Mouse (Mus musculus) cortical plate, adult 2 months (tissue): ENCODE results near the gene Hps6. TPM values are rescaled to one million over a fixed set of nuclear protein-coding genes. Genes with fewer than 3 reads are reported as not detected.
"Not testable (repeated sequence)": the region's sequence is repeated elsewhere in the genome, so short reads cannot be mapped to it uniquely, and the experiment has no call there.

Source experiments
- H3K27ac ChIP-seq: fragments of 200-500 bp; 2 replicates; pipeline ENCODE4 v1.5.1; 2012; ENCODE audit warnings: low read length, control low read depth, inconsistent platforms; ENCODE audit not compliant: insufficient read depth
- H3K4me1 ChIP-seq: fragments of 200-500 bp; 2 replicates; pipeline ENCODE4 v1.6.1; 2011; ENCODE audit warnings: low read length; ENCODE audit not compliant: control insufficient read depth, insufficient read depth
- H3K4me3 ChIP-seq: fragments of 200-500 bp; 2 replicates; pipeline ENCODE4 v1.5.1; 2011; ENCODE audit warnings: mild to moderate bottlenecking, low read length, control low read depth; ENCODE audit not compliant: insufficient read depth
- CTCF ChIP-seq: fragments of 200-500 bp; IDR thresholded peaks from 2 replicates; pipeline ENCODE4 v1.5.1; 2011; ENCODE audit warnings: mild to moderate bottlenecking, control low read depth, low read length; ENCODE audit not compliant: insufficient read depth; ENCODE audit errors: extremely low read depth
- POLR2A ChIP-seq: fragments of 200-500 bp; IDR thresholded peaks from 2 replicates; pipeline ENCODE4 v1.6.1; 2011; ENCODE audit warnings: mild to moderate bottlenecking, low read length, control low read depth; ENCODE audit not compliant: insufficient read depth; ENCODE audit errors: extremely low read depth
- polyA plus RNA-seq: library from polyadenylated mRNA; depleted of rRNA; stranded (reverse); fragments of >200 nt; gene quantifications from 2 replicates; pipeline ENCODE4 v1.2.3, GENCODE M21; 2012; rRNA removed

The Hps6 gene
- polyA plus RNA-seq: 4.9 TPM in 2 replicates

- Histone ChIP-seq H3K4me3 (peak within 1 kb of the TSS; percentile 54), H3K27ac (no peak within 1 kb of the TSS), H3K4me1 (peaks cover 4% of the 10 kb centered on the region)
- TF ChIP-seq POLR2A: 0 out of 2 replicates have a peak, but pooled peaks have one; percentile 39
- no peak for TF ChIP-seq CTCF
Observed at GRCm38 (mm10) chr19:46003371-46004226, at the start of gene Hps6. Gene Hps6 (plus strand): TSS chr19:46003508.

- Histone ChIP-seq H3K27ac (no peak overlapping the region), H3K4me1 (peaks cover 1% of the 10 kb centered on the region; the same call in 1 of the 2 replicates), H3K4me3 (no peak overlapping the region)
- TF ChIP-seq CTCF (no peak), POLR2A (no peak)
Observed at GRCm38 (mm10) chr19:45956736-45957135, 46.6 kb upstream of the Hps6 start.

- no peak for TF ChIP-seq POLR2A
- no peak for TF ChIP-seq CTCF
Observed at GRCm38 (mm10) chr19:45960770-45961169, 42.5 kb upstream of the Hps6 start.

GRCm38 (mm10) chr19:45984379-45984778, 18.9 kb upstream of the Hps6 start:
- H3K4me3 ChIP-seq: no peak overlapping the region

More at GRCm38 (mm10) chr19:45960770-45961169, 42.5 kb upstream of the Hps6 start:
- Histone ChIP-seq H3K4me1 (peaks cover 1% of the 10 kb centered on the region; the same call in 1 of the 2 replicates), H3K4me3 (no peak overlapping the region), H3K27ac (no peak overlapping the region)

GRCm38 (mm10) chr19:45988238-45988637, 15.1 kb upstream of the Hps6 start:
- no peak overlapping the region for H3K27ac ChIP-seq
- H3K4me1 ChIP-seq: no peaks in the 10 kb centered on the region
- H3K4me3 ChIP-seq: no peak overlapping the region
- TF ChIP-seq POLR2A (no peak), CTCF (no peak)

More at GRCm38 (mm10) chr19:45984379-45984778, 18.9 kb upstream of the Hps6 start:
- TF ChIP-seq CTCF (no peak), POLR2A (no peak)
- H3K27ac ChIP-seq: no peak overlapping the region
- no peaks in the 10 kb centered on the region for H3K4me1 ChIP-seq

- TF ChIP-seq POLR2A (no peak), CTCF (no peak)
- no peak overlapping the region for H3K27ac ChIP-seq
- no peaks in the 10 kb centered on the region for H3K4me1 ChIP-seq
- no peak overlapping the region for H3K4me3 ChIP-seq
Observed at GRCm38 (mm10) chr19:45991171-45991570, 12.1 kb upstream of the Hps6 start.

- not testable (repeated sequence) for H3K4me1 ChIP-seq, H3K27ac ChIP-seq, H3K4me3 ChIP-seq
Observed at GRCm38 (mm10) chr19:45993441-45993840, 9.9 kb upstream of the Hps6 start.

GRCm38 (mm10) chr19:45993981-45994737, 9.1 kb upstream of the Hps6 start:
- H3K4me1 ChIP-seq: no peaks in the 10 kb centered on the region; the same call in 1 of the 2 replicates

GRCm38 (mm10) chr19:45997365-45997764, 5.9 kb upstream of the Hps6 start:
- no peak overlapping the region for H3K27ac ChIP-seq
- H3K4me1 ChIP-seq: no peaks in the 10 kb centered on the region; the same call in 1 of the 2 replicates
- TF ChIP-seq CTCF (no peak), POLR2A (no peak)
- H3K4me3 ChIP-seq: peak overlapping the region; percentile 68

More at GRCm38 (mm10) chr19:45993981-45994737, 9.1 kb upstream of the Hps6 start:
- no peak overlapping the region for H3K4me3 ChIP-seq
- TF ChIP-seq CTCF (no peak), POLR2A (no peak)
- H3K27ac ChIP-seq: no peak overlapping the region
